Comparison of ENCODE assay signal across 10 mouse cellular contexts in genomic region chr8:8733804-8734203, GRCm38 (mm10). TPM values are rescaled to one million over a fixed set of nuclear protein-coding genes. Genes with fewer than 3 reads are reported as not detected.
A peak's percentile ranks its signal among the peaks of the same experiment; 100 is the strongest.
DNase-seq lines count a peak whose midpoint lies in the region; ATAC-seq and TF ChIP-seq lines count a peak whose summit lies in the region.
"Had no signal": no experiment of that assay in that cellular context is flagged by ENCODE, and none has a peak within 500 bp of the region (broad histone marks: within the 10 kb centered on the region; RNA-seq: fewer than 3 reads in every experiment).

No protein-coding gene starts in this region.

- peak; percentile 70 for TF ChIP-seq CTCF in heart, postnatal 0 days (IDR thresholded peaks at IDR 0.05; ENCODE audit: low read depth)

- H3K27ac ChIP-seq in heart, postnatal 0 days (ENCODE audit: low read depth) = no peak overlapping the region
- no peak overlapping the region for H3K27ac ChIP-seq in forebrain, embryonic 13.5 days
- H3K27ac ChIP-seq: embryonic facial prominence, embryonic 12.5 days; lung, embryonic 15.5 days had no signal

- no peaks in the 10 kb centered on the region for H3K9me3 ChIP-seq in heart, postnatal 0 days (replicated peaks; ENCODE audit: control insufficient read depth, low read length)
- H3K9me3 ChIP-seq in forebrain, embryonic 13.5 days (replicated peaks) = no peaks in the 10 kb centered on the region
- H3K9me3 ChIP-seq: embryonic facial prominence, embryonic 12.5 days; lung, embryonic 15.5 days had no signal

- 18% methylated on average over 4 of the region's 4 CpGs for WGBS in heart, postnatal 0 days
- WGBS in forebrain, embryonic 13.5 days = 44% methylated on average over 4 of the region's 4 CpGs

- no peaks in the 10 kb centered on the region for H3K36me3 ChIP-seq in heart, postnatal 0 days (replicated peaks; ENCODE audit: control insufficient read depth, insufficient read depth, low read length)
- no peaks in the 10 kb centered on the region for H3K36me3 ChIP-seq in forebrain, embryonic 13.5 days (ENCODE audit: poor library complexity, severe bottlenecking)
- H3K36me3 ChIP-seq: embryonic facial prominence, embryonic 12.5 days; lung, embryonic 15.5 days had no signal

- no peak for ATAC-seq in heart, postnatal 0 days (ENCODE audit: insufficient read depth, low read depth)
- peak; percentile 61; the same call in 1 of the 2 replicates for ATAC-seq in megakaryocyte-erythroid progenitor cell, adult 5-6 weeks (replicated peaks; ENCODE audit: low FRiP score, low TSS enrichment, poor library complexity, severe bottlenecking)
- ATAC-seq in forebrain, embryonic 13.5 days = no peak

- no peak overlapping the region for H3K9ac ChIP-seq in heart, postnatal 0 days (replicated peaks; ENCODE audit: low read depth, low read length)
- H3K9ac ChIP-seq in forebrain, embryonic 13.5 days = no peak overlapping the region
- H3K9ac ChIP-seq: embryonic facial prominence, embryonic 12.5 days; lung, embryonic 15.5 days had no signal

- H3K4me2 ChIP-seq in heart, postnatal 0 days (ENCODE audit: low read depth, low read length) = no peak overlapping the region
- no peak overlapping the region for H3K4me2 ChIP-seq in forebrain, embryonic 13.5 days
- H3K4me2 ChIP-seq: embryonic facial prominence, embryonic 12.5 days; lung, embryonic 15.5 days had no signal

- DNase-seq in heart, postnatal 0 days (ENCODE audit: low spot score) = peak; percentile 52
- DNase-seq in heart, postnatal 25 days (ENCODE audit: low spot score) = no peak
- peak; percentile 52 for DNase-seq in 3T3-L1 (ENCODE audit: low read depth, low spot score)
- DNase-seq in Muller cell, postnatal 12 days (ENCODE audit: inconsistent ontology term) = peak; percentile 5
- DNase-seq in embryo, embryonic 11 days = peak; percentile 72
- no peak for DNase-seq in testis, postnatal 10 days (ENCODE audit: low spot score)

- no peaks in the 10 kb centered on the region for H3K27me3 ChIP-seq in heart, postnatal 0 days (ENCODE audit: control insufficient read depth, insufficient read depth, low read length)
- H3K27me3 ChIP-seq in forebrain, embryonic 13.5 days = no peaks in the 10 kb centered on the region
- H3K27me3 ChIP-seq: embryonic facial prominence, embryonic 12.5 days; lung, embryonic 15.5 days had no signal

- no peak for TF ChIP-seq EP300 in heart, postnatal 0 days (IDR thresholded peaks at IDR 0.05; ENCODE audit: low read depth)

- H3K4me3 ChIP-seq in heart, postnatal 0 days (ENCODE audit: low read depth, low read length) = no peak overlapping the region
- H3K4me3 ChIP-seq in forebrain, embryonic 13.5 days = no peak overlapping the region
- H3K4me3 ChIP-seq: embryonic facial prominence, embryonic 12.5 days; lung, embryonic 15.5 days had no signal

- no peaks in the 10 kb centered on the region for H3K4me1 ChIP-seq in heart, postnatal 0 days (ENCODE audit: control insufficient read depth, insufficient read depth)
- no peaks in the 10 kb centered on the region for H3K4me1 ChIP-seq in forebrain, embryonic 13.5 days
- H3K4me1 ChIP-seq: embryonic facial prominence, embryonic 12.5 days; lung, embryonic 15.5 days had no signal

- intact Hi-C loops in heart, postnatal 25 days (cut with DNase I) = loop anchor here (5.0 kb wide), 1 partner anchor 72 kb away; the partner anchor contains the start of gene Efnb2

RNA-seq across cellular contexts. Expression of gene Arglu1, which starts 43.5 kb away (rescaled TPM):
- total RNA-seq in heart, postnatal 0 days (2014; rRNA removed; ENCODE audit: low replicate concordance) = 35.7 and 38.6 TPM in 2 replicates
- 62.6 and 68.0 TPM in 2 replicates for polyA plus RNA-seq in heart, postnatal 0 days (2015; fragmentation: Nextera tagmentation; extraction: Ambion mirVana)
- 10 to 100 TPM; 29.4 to 30.4 TPM for total RNA-seq in heart, postnatal 25 days (2021)
- total RNA-seq in megakaryocyte-erythroid progenitor cell, adult 5-6 weeks (2014; fragmentation: Nextera tagmentation) = 98.0 and 112 TPM in 2 replicates
- 90.1 and 128 TPM in 2 replicates for total RNA-seq in megakaryocyte-erythroid progenitor cell, adult 5-6 weeks (2017)
- polyA plus RNA-seq in forebrain, embryonic 13.5 days (2015; fragmentation: Nextera tagmentation; extraction: Ambion mirVana) = 180 and 188 TPM in 2 replicates

Comparison
In these comparisons a context has a peak if more than half of its experiments do, and no peak if none do; other contexts are left out.
1. DNase-seq: peak in heart, postnatal 0 days (single experiment), 3T3-L1 (single experiment), Muller cell, postnatal 12 days (single experiment) and embryo, embryonic 11 days (single experiment); none in heart, postnatal 25 days (single experiment) and testis, postnatal 10 days (single experiment).